Mouse (Mus musculus) frontal cortex, adult 2 months (tissue): ENCODE results near the gene Grin2a. TPM values are rescaled to one million over a fixed set of nuclear protein-coding genes. Genes with fewer than 3 reads are reported as not detected.

ENCODE experiments used
- DNase-seq, 2 experiments: peaks; one replicate each; pipeline ENCODE4 v3.0.0; 2022; ENCODE audit warnings: low spot score in 1 of 2; ENCODE audit errors: extremely low spot score in 1 of 2
- polyA plus RNA-seq: library from polyadenylated mRNA; depleted of rRNA; stranded (reverse); fragments of >200 nt; gene quantifications from 2 replicates; pipeline ENCODE4 v1.2.3, GENCODE M21; 2012; rRNA removed

The Grin2a gene
- polyA plus RNA-seq, 1 experiment = 30.1 TPM

- DNase-seq = peak in 1 of 2 experiments; percentile 17
Observed at GRCm38 (mm10) chr16:9533564-9534332, 461.6 kb downstream of the Grin2a start.

- DNase-seq = no peak
Observed at GRCm38 (mm10) chr16:9532843-9533532, 462.4 kb downstream of the Grin2a start.

GRCm38 (mm10) chr16:9527214-9527613 is 468.1 kb downstream of the Grin2a start:
- no peak for DNase-seq

GRCm38 (mm10) chr16:9523314-9523713 is 472.0 kb downstream of the Grin2a start:
- no peak for DNase-seq

Other genes starting within 250 kb of the Grin2a start
- 0.22 TPM in 1 of 2 replicates, not detected in the other for gene Rpl39l, start 174.7 kb upstream of the Grin2a start, polyA plus RNA-seq
- gene Atf7ip2, start 197.2 kb upstream of the Grin2a start, polyA plus RNA-seq = not detected in 2 replicates